Mouse (Mus musculus): Measurements from ENCODE around the gene Sptbn4.

The Sptbn4 gene

GRCm38 (mm10) chr7:27339519-27339918 is 108.0 kb downstream of the Sptbn4 start:
- DNase-seq: no peak

- DNase-seq: no peak
Measured at GRCm38 (mm10) chr7:27339114-27339513, 108.4 kb downstream of the Sptbn4 start.

GRCm38 (mm10) chr7:27337175-27337853 is 110.2 kb downstream of the Sptbn4 start, which contains the start of gene Ltbp4:
Gene Ltbp4, minus strand, starts transcription at chr7:27337692.
- DNase-seq: peak; percentile 44 to 56

GRCm38 (mm10) chr7:27335928-27336823 is 111.3 kb downstream of the Sptbn4 start:
- peak; percentile 89 to 94 for DNase-seq

- no peak for DNase-seq
Measured at GRCm38 (mm10) chr7:27335011-27335720, 112.3 kb downstream of the Sptbn4 start.

GRCm38 (mm10) chr7:27334405-27334911 is 113.0 kb downstream of the Sptbn4 start:
- DNase-seq: peak; percentile 64 to 75

GRCm38 (mm10) chr7:27333316-27333941 is 114.1 kb downstream of the Sptbn4 start:
- peak; percentile 49 to 73 for DNase-seq

- peak; percentile 92 for DNase-seq
Measured at GRCm38 (mm10) chr7:27332353-27333199, 114.9 kb downstream of the Sptbn4 start.

GRCm38 (mm10) chr7:27331854-27332253 is 115.6 kb downstream of the Sptbn4 start:
- peak in 1 of 2 experiments; percentile 46 for DNase-seq

- DNase-seq: peak; percentile 62 to 67
Measured at GRCm38 (mm10) chr7:27331541-27331851, 116.0 kb downstream of the Sptbn4 start.

GRCm38 (mm10) chr7:27330709-27331540 is 116.6 kb downstream of the Sptbn4 start:
- DNase-seq: peak; percentile 97 to 98

- no peak for DNase-seq
Measured at GRCm38 (mm10) chr7:27329981-27330380, 117.5 kb downstream of the Sptbn4 start.

- DNase-seq: peak; percentile 89 to 92
Measured at GRCm38 (mm10) chr7:27329326-27329947, 118.0 kb downstream of the Sptbn4 start.

GRCm38 (mm10) chr7:27328648-27329047 is 118.8 kb downstream of the Sptbn4 start:
- peak; percentile 34 to 52 for DNase-seq

GRCm38 (mm10) chr7:27328161-27328560 is 119.3 kb downstream of the Sptbn4 start:
- no peak for DNase-seq

- no peak for DNase-seq
Measured at GRCm38 (mm10) chr7:27327500-27327899, 120.0 kb downstream of the Sptbn4 start.

- peak; percentile 48 to 69 for DNase-seq
Measured at GRCm38 (mm10) chr7:27326101-27326880, 121.2 kb downstream of the Sptbn4 start.

GRCm38 (mm10) chr7:27325697-27326096 is 121.8 kb downstream of the Sptbn4 start:
- peak; percentile 78 to 84 for DNase-seq

GRCm38 (mm10) chr7:27324928-27325327 is 122.6 kb downstream of the Sptbn4 start:
- DNase-seq: no peak

Measured in lung, postnatal 4 days (tissue).